Mouse (Mus musculus) neural tube, embryonic 15.5 days (tissue): ENCODE results near the gene Alg9. TPM values are rescaled to one million over a fixed set of nuclear protein-coding genes. Genes with fewer than 3 reads are reported as not detected.
A peak's percentile ranks its signal among the peaks of the same experiment; 100 is the strongest.

ENCODE experiments used
- ATAC-seq: fragments of 200-750 bp; cut with Nextera tagmentation; 2 replicates; pipeline ENCODE4 v1.8.0; 2017; ENCODE audit warnings: mild to moderate bottlenecking, moderate TSS enrichment, moderate library complexity; ENCODE audit not compliant: low FRiP score
- H3K27ac ChIP-seq: fragments of 300-500 bp; sonication (generic); replicated peaks from 2 replicates; pipeline ENCODE4 v1.5.1; 2015; ENCODE audit warnings: mild to moderate bottlenecking, inconsistent platforms
- H3K27me3 ChIP-seq: fragments of 300-500 bp; sonication (generic); replicated peaks from 2 replicates; pipeline ENCODE4 v1.6.1; 2015; ENCODE audit warnings: inconsistent platforms
- H3K36me3 ChIP-seq: fragments of 300-500 bp; sonication (generic); 2 replicates; pipeline ENCODE4 v1.6.1; 2015; ENCODE audit warnings: inconsistent platforms
- H3K4me1 ChIP-seq: fragments of 300-500 bp; sonication (generic); 2 replicates; pipeline ENCODE4 v1.6.1; 2015; ENCODE audit warnings: inconsistent platforms
- H3K4me2 ChIP-seq: fragments of 300-500 bp; sonication (generic); 2 replicates; pipeline ENCODE4 v1.6.1; 2015; ENCODE audit warnings: inconsistent platforms, mild to moderate bottlenecking, moderate library complexity
- H3K4me3 ChIP-seq: fragments of 300-500 bp; sonication (generic); replicated peaks from 2 replicates; pipeline ENCODE4 v1.5.1; 2015; ENCODE audit warnings: mild to moderate bottlenecking, inconsistent platforms
- H3K9ac ChIP-seq: fragments of 300-500 bp; sonication (generic); replicated peaks from 2 replicates; pipeline ENCODE4 v1.6.1; 2015; ENCODE audit warnings: mild to moderate bottlenecking, inconsistent platforms
- H3K9me3 ChIP-seq: fragments of 300-500 bp; sonication (generic); replicated peaks from 2 replicates; pipeline ENCODE4 v1.6.1; 2016; ENCODE audit warnings: inconsistent platforms
- WGBS: fragments of 180-500 bp; shearing (Covaris S2); methylation state at CpG from one replicate; pipeline ENCODE4 v1.1.7; 2015; ENCODE audit warnings: mixed read lengths; 5-methylcytosine and 5-hydroxymethylcytosine counted together
- polyA plus RNA-seq: library from polyadenylated mRNA; unstranded; fragments of >200 nt; fragmentation: Nextera tagmentation; extraction: Ambion mirVana; gene quantifications from 2 replicates; pipeline ENCODE4 v1.2.1, GENCODE M21; 2015

The Alg9 gene
- polyA plus RNA-seq, 1 experiment from 2014 or later, result 62.9 TPM

GRCm38 (mm10) chr9:50847133-50847532, 72.3 kb downstream of the Alg9 start:
- Histone ChIP-seq H3K9ac (no peak overlapping the region), H3K27ac (no peak overlapping the region), H3K9me3 (no peaks in the 10 kb centered on the region), H3K4me1 (no peaks in the 10 kb centered on the region), H3K4me2 (no peak overlapping the region), H3K36me3 (peaks cover 13% of the 10 kb centered on the region), H3K4me3 (no peak overlapping the region), H3K27me3 (no peaks in the 10 kb centered on the region)
- 91% methylated on average over 6 of the region's 6 CpGs for WGBS
- no peak for ATAC-seq

GRCm38 (mm10) chr9:50847606-50848368, 73.0 kb downstream of the Alg9 start:
- Histone ChIP-seq H3K27ac (no peak overlapping the region), H3K9me3 (no peaks in the 10 kb centered on the region), H3K4me3 (no peak overlapping the region), H3K4me1 (no peaks in the 10 kb centered on the region), H3K27me3 (no peaks in the 10 kb centered on the region), H3K4me2 (no peak overlapping the region), H3K36me3 (peaks cover 11% of the 10 kb centered on the region), H3K9ac (no peak overlapping the region)
- WGBS, result 68% methylated on average over 12 of the region's 12 CpGs
- ATAC-seq, result no peak

GRCm38 (mm10) chr9:50848821-50849220, 74.0 kb downstream of the Alg9 start:
- ATAC-seq, result no peak
- H3K36me3 ChIP-seq, result peaks cover 4% of the 10 kb centered on the region
- no peaks in the 10 kb centered on the region for H3K27me3 ChIP-seq
- peaks cover 3% of the 10 kb centered on the region; the same call in 1 of the 2 replicates for H3K4me1 ChIP-seq
- H3K9me3 ChIP-seq, result no peaks in the 10 kb centered on the region
- H3K4me3 ChIP-seq, result no peak overlapping the region
- no peak overlapping the region for H3K27ac ChIP-seq
- 77% methylated on average over 5 of the region's 5 CpGs for WGBS
- no peak overlapping the region for H3K4me2 ChIP-seq
- H3K9ac ChIP-seq, result no peak overlapping the region

DNA sequence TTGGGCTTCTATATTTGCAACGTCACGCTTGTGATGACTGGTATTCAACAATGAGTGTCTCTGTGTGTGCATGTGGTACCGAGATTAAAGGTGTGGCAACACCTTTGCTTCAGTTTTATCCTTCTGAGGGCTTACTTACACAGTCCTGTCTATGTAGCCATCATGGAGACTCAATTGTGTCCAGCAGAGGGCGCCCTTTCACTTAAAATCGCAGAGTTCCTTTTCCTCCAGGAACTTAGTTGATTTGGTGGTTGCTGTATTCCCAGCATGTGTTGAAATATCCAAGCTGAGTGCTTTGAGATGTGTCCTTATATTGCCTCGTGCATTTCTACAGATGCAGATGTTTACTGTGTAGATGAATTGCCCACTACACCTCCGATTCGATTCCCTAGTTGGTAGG, 74.4 kb downstream of the Alg9 start:
- 24% methylated on average over 8 of the region's 8 CpGs for WGBS

DNA sequence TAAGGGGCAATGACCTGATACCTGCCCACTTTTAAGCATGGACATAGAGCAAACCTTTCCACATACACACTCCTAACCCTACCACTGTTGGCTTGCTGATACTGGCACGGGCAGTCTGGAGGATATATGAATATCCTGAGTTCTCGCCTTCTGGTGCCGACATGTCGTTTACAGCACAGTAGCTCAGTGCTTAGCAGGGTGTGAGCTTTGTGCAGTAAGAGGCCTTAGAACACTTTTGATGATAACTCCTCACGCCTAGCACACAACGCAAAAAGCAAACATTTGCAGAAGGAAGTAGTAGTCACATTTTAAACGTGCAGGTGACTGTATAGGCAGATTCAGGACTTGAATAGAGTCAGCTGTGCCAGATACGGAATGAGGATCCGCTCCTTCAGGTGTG, 74.9 kb downstream of the Alg9 start:
- ATAC-seq, result no peak
- 84% methylated on average over 9 of the region's 9 CpGs for WGBS
- H3K9ac ChIP-seq, result no peak overlapping the region

More for the DNA sequence above, 74.4 kb downstream of the Alg9 start:
- Histone ChIP-seq H3K4me1 (peaks cover 3% of the 10 kb centered on the region; the same call in 1 of the 2 replicates), H3K4me3 (no peak overlapping the region), H3K36me3 (no peaks in the 10 kb centered on the region; the same call in 1 of the 2 replicates), H3K27me3 (no peaks in the 10 kb centered on the region), H3K27ac (no peak overlapping the region), H3K9ac (no peak overlapping the region), H3K4me2 (no peak overlapping the region), H3K9me3 (no peaks in the 10 kb centered on the region)
- ATAC-seq, result peak; percentile 77

DNA sequence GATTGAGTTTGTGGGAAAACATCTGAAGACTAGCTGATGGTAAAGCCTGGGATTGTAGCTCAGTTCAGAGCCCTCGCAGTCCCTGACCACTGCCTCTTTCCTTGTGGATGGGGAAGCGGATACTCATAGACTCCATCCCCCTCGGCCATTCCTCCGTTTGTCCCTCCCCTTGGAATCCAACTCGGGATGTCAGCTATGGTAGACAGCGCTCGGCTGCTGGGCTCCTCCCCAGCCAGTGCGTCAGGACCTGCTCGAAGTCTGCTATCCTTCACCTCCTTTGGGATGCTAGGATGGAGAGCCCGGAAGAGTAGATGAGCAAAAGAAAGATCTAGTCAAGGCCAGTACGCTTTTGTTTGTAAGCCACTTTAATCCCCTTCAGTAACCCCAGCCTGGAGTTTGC, 75.5 kb downstream of the Alg9 start:
- Histone ChIP-seq H3K4me1 (peaks cover 3% of the 10 kb centered on the region; the same call in 1 of the 2 replicates), H3K9ac (no peak overlapping the region), H3K4me2 (0 out of 2 replicates have a peak overlapping the region, but pooled peaks have one; percentile 2), H3K36me3 (no peaks in the 10 kb centered on the region), H3K27ac (no peak overlapping the region), H3K9me3 (no peaks in the 10 kb centered on the region), H3K27me3 (no peaks in the 10 kb centered on the region), H3K4me3 (no peak overlapping the region)
- ATAC-seq, result no peak
- WGBS, result 38% methylated on average over 11 of the region's 11 CpGs

More for the DNA sequence above, 74.9 kb downstream of the Alg9 start:
- Histone ChIP-seq H3K4me3 (no peak overlapping the region), H3K4me2 (no peak overlapping the region), H3K27ac (no peak overlapping the region), H3K36me3 (no peaks in the 10 kb centered on the region), H3K4me1 (peaks cover 3% of the 10 kb centered on the region; the same call in 1 of the 2 replicates), H3K27me3 (no peaks in the 10 kb centered on the region), H3K9me3 (no peaks in the 10 kb centered on the region)

DNA sequence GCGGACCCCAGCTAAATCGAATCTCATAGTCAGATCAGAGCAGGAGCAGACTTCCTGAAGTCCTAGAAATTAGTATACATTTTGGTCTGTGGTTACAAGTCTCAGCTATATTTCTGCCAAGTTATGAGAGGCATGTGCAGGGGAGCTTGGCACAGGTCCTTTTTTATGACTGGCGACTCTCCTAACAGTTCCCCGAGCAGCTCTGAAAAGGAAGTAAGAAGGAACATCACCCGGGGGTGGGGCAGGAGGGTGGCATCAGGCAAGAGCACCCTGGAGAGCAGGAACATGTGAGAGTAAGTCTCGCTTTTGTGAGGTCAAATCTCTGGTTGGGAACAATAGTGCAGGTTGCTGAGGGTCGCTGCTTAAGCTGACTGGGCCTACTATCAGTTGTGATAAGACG, 75.9 kb downstream of the Alg9 start:
- Histone ChIP-seq H3K4me1 (peaks cover 3% of the 10 kb centered on the region; the same call in 1 of the 2 replicates), H3K4me3 (no peak overlapping the region), H3K9me3 (no peaks in the 10 kb centered on the region), H3K9ac (no peak overlapping the region), H3K27ac (no peak overlapping the region), H3K4me2 (no peak overlapping the region), H3K36me3 (no peaks in the 10 kb centered on the region), H3K27me3 (no peaks in the 10 kb centered on the region)
- no peak for ATAC-seq
- 63% methylated on average over 8 of the region's 8 CpGs for WGBS

DNA sequence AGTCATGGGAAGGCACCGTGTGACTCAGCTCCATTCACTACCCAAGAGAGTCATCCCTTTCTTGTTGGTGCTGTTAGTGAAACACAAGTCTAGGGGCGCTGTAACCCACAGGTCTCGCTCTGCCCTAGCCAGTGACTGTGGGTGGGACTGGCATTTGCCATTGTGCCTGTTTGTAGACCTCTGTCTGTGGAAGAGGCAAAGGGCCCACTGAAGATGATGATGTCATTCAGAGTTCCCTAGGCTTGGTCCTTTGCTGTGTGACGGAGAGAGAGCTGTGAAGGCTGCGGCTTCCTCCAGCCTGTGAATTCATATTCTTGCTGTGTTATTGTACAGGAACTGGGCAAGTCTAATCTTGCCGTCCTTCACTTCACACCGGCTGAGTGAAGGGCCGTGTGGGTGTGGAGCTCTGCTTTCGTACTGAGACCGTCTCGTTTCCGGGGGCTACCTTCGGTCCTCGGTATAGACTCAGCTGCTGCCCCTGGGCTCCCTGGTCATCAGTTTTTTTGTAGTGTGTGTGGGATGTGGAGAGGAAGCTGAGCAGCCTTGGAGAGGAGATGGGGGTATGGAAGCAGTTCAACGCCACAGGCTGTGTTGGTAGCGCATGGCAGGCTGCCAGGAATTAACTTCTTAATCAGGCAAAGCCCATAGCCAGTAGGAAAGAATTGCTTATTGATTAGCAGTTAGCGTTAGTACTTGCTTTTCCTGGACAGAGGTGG, 78.0 kb downstream of the Alg9 start:
- no peaks in the 10 kb centered on the region for H3K27me3 ChIP-seq
- H3K4me1 ChIP-seq, result peaks cover 13% of the 10 kb centered on the region
- no peak overlapping the region for H3K4me2 ChIP-seq
- H3K9ac ChIP-seq, result no peak overlapping the region
- H3K9me3 ChIP-seq, result no peaks in the 10 kb centered on the region
- ATAC-seq, result no peak
- WGBS, result 71% methylated on average over 17 of the region's 17 CpGs
- no peaks in the 10 kb centered on the region for H3K36me3 ChIP-seq
- H3K4me3 ChIP-seq, result no peak overlapping the region
- H3K27ac ChIP-seq, result no peak overlapping the region

- Histone ChIP-seq H3K4me1 (peaks cover 17% of the 10 kb centered on the region), H3K4me3 (no peak overlapping the region), H3K27ac (no peak overlapping the region), H3K9ac (no peak overlapping the region), H3K9me3 (no peaks in the 10 kb centered on the region), H3K27me3 (no peaks in the 10 kb centered on the region), H3K36me3 (peaks cover 3% of the 10 kb centered on the region; the same call in 1 of the 2 replicates), H3K4me2 (no peak overlapping the region)
- ATAC-seq, result no peak
- WGBS, result 48% methylated on average over 8 of the region's 8 CpGs
Measured at GRCm38 (mm10) chr9:50854376-50854775, 79.6 kb downstream of the Alg9 start.

- 92% methylated on average over 5 of the region's 5 CpGs for WGBS
- no peak for ATAC-seq
Measured at GRCm38 (mm10) chr9:50855133-50855766, 80.4 kb downstream of the Alg9 start.

DNA sequence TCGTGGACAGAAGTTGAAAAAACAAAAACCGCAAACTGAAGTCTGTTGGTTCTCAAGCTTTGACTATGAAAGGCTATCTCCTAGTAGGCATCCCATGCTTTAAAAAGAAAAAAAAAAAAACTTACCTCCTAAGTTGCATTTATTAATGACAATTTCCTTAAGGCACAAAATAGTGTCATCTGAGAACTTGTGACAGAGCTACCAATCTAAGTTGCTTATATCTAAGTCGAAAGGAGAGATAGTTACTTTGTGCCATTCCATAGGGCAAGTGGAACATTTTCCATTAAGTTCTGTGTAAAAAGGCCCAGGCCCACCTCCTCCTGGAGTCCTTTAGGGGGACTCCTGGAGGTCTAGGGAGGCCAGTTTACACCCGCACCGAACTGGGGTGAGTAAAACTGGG, 81.0 kb downstream of the Alg9 start:
- WGBS, result 67% methylated on average over 5 of the region's 5 CpGs
- peak overlapping the region; percentile 84; the same call in 1 of the 2 replicates for H3K4me3 ChIP-seq
- H3K9me3 ChIP-seq, result no peaks in the 10 kb centered on the region
- peak overlapping the region; percentile 80 for H3K4me2 ChIP-seq
- H3K27me3 ChIP-seq, result no peaks in the 10 kb centered on the region
- H3K9ac ChIP-seq, result no peak overlapping the region
- ATAC-seq, result no peak
- peaks cover 16% of the 10 kb centered on the region for H3K36me3 ChIP-seq
- H3K4me1 ChIP-seq, result peaks cover 17% of the 10 kb centered on the region
- peak overlapping the region; percentile 77; the same call in 1 of the 2 replicates for H3K27ac ChIP-seq

More at GRCm38 (mm10) chr9:50855133-50855766, 80.4 kb downstream of the Alg9 start:
- Histone ChIP-seq H3K9ac (no peak overlapping the region), H3K9me3 (no peaks in the 10 kb centered on the region), H3K4me3 (no peak overlapping the region), H3K27ac (no peak overlapping the region), H3K4me1 (peaks cover 17% of the 10 kb centered on the region), H3K27me3 (no peaks in the 10 kb centered on the region), H3K36me3 (peaks cover 12% of the 10 kb centered on the region), H3K4me2 (no peak overlapping the region)
